Mouse (Mus musculus): ENCODE data around the gene Cfap157.

GRCm38 (mm10) chr2:32798251-32798962 lies 14.2 kb upstream of the Cfap157 start:
- no peak for TF ChIP-seq CTCF (conservative IDR thresholded peaks at IDR 0.05; ENCODE audit: insufficient read depth, insufficient read length, low read depth, low read length)
- TF ChIP-seq POLR2A (IDR thresholded peaks at IDR 0.05; ENCODE audit: low read depth, low read length), result no peak
